Mouse (Mus musculus) WW6 (cell line): Measurements from ENCODE around the gene Snd1.

Source experiments
- DNase-seq: peaks from one replicate; pipeline ENCODE4 v3.0.0-alpha.2; 2013; ENCODE audit warnings: low read depth, low spot score

Snd1 gene

DNA sequence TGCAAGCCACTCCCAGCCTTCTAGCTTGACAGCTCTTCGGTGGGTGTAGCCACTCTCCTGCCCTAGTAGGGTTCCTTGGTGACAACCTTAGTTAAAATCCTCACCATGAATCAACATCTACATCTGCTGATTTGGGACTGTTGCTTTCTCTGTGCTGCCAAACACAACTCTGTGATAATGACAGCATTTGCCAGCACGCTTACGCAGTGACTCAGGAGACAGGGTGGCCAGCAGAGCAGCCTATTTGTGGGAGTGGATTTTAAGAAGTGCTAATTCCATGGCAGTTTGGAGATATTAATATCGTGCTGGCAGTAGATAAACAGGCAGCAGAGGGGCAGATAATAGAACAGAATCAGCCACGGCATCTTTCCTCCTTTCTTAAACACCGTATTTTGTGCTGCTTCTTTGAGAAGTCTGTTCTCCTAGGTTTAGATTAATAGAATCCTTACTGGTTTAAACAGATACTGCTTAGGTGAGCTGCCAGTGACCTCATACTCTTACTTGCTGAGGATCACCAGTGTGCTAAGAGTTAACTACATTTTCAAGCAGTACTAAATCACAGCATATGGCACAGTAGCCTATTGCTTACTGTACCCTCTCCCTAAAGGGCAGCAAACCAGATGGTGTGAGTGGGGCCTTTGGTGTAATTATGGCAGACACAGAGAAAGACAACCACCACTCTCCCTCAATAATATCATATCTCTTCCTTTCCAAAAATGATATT is 230.6 kb downstream of the Snd1 start:
- DNase-seq: no peak

DNA sequence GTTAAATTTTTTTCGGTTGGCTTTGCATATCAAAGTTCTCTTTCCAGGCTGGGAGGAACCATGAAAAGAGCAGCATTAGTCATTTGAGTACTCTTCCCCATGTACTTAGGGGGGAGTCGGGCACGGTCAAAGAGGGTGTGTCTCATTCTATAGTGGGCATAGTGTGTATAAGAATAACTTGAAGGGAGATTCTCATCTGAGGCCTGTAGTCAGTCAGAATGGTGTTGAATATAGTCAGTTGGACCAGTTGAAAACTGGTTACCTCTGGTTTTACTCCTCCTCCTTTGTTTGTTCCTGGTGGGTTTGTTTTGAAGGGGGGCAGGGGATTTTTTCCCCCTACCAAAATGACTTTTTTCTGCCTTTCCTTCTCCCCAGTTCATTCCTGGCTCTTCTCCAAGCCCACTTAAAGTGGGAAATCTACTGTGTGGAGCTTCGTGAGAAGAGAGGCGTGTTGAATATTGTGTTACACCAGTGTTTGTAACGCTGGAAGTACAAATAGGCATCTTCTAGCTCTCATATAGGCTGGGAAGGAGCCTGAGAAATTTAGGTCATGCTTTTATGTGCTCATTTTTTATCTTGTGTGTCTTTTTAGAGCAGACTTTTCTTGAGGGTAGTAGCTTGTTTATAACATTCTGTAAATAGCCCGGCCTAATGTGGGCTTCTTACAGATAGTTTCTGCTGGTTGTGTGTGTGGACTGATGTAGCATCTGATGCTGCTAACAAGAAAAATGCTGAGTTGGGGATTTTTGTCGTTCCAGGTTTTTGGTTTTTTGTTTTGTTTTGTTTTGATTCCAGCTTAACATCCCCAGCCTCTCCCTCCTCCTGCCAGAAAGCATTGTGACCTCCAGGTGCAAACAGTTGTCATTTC is 231.4 kb downstream of the Snd1 start:
- DNase-seq: no peak

DNA sequence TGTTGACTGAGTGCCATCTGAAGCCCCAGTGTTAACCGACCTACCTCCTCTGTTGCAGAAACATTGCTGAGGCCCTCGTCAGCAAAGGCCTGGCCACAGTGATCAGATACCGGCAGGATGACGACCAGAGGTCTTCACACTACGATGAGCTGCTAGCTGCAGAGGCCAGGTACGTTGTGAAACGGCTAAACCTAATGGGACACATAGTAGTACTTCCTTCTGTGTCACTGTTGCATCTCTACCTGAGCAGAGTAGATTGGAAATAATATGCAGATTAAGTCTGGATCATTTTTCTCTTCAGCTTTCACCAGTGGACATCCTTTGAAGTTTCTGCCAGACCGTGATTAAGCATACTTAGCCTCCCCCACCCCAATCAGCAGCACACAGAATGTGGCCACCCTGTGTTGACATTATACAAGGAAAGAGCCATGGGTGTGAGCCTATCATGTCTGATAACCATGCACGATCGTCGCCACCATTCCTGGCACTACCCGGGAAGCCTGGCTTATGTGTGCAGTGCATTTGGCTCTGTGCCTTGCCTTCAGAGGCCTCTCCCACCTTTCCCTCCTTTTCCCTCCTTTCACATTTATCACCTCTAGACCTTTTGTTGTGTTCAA is 232.1 kb downstream of the Snd1 start:
- DNase-seq: no peak

DNA sequence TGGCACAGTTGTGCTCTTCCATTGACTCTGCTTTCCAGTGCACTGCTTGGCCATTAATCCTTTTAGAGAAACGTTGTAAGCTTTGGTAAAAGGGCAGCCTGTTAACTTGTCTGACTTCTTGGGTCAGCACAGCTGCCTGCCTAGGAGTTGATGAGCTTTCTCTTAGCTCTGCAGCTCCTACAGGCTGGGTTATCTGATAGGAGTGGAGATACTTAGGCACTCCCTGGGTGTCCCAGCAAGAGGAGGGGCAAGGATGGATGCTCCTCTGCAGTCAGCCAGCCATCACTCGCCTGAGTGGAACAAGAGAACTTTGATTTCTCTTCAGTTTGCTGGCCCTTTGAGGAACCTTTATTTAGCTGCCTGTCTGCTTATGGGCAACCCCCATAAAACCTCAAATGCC is 235.1 kb downstream of the Snd1 start:
- DNase-seq: no peak

DNA sequence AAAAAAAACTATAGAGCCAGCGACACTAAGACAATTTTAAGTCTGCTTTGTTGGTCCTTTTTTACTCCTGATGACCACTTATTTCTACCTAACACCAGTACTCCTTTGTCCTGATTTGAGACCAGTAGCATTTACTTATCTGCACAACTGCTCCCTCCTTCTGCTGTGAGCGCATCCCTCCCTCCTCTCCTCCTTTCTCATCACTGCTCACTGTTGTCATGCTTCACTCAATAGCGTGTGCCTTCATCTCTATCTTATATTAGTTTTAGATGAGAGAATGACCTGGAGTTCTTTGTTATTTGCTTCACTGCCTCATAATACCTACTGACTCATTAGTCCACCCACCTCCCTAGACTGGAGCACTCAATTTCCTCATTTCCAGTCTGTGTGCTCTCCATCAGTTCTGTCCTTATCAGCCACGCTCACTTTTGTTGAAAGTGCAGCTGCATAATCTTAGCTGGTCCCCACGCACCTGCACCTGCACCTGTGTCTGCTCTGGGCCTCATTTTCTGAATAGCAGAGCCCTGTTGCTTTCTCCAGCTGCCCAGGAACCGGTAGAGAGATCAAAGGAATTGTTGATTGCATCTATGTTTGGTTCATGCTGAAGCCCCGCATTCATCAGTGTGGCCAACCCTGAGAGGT is 242.4 kb downstream of the Snd1 start:
- no peak for DNase-seq

DNA sequence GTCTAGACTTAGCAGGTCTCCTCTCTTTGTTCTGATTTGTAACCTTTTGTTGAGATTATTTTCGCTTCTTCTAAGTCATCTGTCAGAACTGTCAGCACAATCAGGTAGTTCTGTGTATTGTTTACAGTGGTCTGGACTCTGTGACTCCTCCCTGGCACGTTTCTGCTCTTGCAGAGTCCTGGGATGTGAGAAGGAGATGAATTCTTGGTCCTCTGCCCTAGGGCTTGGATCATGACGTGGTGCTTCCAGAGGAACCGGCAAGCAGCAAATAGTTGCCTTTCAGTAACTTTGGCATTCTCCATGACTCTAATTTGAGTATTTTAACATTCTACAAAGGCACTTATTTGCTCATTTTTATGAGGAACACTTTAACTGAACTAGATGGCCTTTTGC is 242.9 kb downstream of the Snd1 start:
- no peak for DNase-seq

DNA sequence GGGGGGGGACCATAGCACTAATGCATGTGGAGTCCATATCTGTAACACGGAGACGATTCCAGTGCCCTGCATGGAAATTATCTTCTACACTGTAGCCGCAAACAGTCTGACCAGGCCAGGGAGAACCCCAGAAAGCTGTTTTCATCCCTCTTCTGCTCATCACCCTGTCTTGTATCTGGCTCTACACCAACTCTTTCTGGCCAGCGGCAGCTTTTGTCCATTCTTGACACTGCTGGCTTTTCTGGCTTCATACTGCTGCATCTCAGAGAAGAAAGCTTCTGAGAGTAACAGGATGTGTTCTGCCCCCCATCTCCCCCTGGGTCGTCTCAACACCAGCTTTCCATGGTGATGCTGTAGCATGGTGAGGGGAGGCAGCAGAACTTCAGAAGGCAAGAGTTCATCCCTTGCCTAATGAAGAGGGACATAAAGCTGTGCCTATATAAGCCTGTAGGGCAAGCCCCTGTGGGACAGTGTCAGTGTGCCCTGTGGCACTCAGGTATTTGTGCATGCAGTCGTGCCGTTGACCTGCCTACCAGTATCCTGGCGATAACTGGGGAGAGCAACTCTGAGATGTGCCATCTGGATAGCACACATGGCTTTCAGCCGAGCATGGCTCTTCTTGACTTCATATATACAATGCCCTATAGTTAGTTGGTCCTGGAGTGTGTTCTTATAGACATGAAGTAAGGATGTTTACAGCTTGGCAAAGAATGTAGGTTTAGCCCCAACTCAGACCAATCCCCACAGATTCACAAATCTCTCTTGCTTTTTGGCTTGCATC is 245.6 kb downstream of the Snd1 start:
- no peak for DNase-seq

DNA sequence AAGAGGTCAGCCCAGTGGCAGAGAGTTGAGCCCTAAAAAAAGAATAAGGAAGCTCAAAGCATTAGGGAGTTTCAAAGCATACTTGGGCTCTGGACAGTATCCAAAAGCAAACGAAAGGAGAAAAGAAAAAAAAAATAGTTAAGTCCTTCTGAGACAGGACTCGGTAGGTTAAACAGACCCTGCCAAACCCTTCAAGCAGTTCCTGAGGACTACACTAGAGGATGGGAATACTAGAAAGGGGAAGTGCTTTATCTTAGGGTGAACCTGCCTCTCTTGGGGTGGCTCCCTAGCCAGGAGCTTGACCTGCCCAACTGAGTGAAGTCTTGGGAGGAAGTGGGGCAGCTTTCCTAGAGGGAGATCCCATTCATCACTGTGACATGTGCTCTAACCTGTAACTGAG is 248.1 kb downstream of the Snd1 start:
- DNase-seq: no peak

DNA sequence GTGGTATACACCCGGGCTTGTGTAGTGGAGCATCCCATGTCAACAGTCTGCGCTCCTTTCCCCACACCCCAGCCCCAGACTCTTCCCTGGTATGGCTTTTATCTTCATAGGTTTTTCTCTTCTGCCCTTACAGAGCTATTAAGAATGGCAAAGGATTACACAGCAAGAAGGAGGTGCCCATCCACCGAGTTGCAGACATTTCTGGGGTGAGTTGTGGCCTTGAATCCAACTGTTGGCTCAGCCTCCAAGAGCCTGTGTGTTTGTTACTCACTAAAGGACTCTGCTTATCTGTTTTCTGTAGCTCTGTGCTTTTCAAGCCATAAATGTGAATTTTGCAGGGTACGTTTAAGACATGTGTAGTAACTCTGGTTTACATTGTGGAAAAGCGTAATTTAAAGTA is 249.8 kb downstream of the Snd1 start:
- DNase-seq: no peak

DNA sequence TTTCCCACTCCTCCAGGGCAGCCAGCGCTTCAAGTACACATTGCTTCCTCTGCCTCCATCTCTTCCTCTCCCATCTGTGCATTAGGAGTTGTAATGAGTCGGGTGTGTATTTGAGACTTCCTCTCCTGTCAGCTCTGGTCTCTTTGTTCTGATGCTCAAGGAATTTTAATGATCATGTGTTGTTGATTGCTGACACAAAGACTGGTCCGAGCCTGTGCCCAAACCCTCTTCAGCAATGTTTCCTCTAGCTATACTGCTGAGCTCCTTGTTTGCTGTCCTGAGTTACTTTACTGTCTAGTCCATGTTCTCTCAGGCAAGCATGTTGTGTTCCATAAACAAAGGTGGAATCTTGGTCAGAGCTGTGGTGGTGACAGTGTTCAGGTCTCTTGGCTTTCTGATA is 254.3 kb downstream of the Snd1 start:
- no peak for DNase-seq

DNA sequence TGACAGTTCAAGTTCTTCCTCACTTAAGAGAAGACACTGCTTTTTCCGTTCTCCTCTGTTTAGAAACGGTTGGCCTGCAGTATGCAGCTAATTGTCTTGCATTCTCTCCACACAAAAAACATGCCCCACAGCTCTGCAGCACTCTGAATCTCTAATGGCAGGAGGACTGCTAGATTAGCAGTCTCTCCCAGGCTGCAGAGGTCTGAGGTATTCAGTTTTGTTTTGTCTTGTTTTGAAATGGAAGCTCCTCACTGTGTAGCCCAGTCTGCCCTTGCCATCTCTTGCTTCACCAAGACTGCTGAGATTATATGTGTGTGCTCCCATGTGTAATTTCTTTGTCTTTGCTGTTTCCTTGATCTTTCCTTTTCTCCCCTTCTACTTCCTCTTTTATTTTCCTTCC is 254.7 kb downstream of the Snd1 start:
- no peak for DNase-seq

DNA sequence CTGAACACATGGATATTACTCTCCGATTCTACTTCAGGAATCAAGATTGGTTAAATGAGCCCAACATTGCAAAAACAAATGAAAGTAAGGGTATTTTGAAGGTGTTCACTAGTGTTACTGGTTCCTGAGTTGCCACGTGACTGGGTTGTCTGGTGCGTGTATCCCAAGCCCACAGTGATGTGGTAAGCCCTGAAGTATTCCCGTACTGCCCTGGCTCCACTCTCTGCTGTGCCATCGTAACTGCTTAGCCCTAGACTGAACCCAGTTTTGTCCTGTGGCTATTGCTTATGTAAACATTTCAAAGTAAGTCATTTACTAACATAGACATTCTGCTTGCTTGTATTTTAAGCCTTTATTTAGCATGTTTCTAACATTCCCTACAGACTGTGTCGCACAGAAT is 256.3 kb downstream of the Snd1 start:
- DNase-seq: no peak

DNA sequence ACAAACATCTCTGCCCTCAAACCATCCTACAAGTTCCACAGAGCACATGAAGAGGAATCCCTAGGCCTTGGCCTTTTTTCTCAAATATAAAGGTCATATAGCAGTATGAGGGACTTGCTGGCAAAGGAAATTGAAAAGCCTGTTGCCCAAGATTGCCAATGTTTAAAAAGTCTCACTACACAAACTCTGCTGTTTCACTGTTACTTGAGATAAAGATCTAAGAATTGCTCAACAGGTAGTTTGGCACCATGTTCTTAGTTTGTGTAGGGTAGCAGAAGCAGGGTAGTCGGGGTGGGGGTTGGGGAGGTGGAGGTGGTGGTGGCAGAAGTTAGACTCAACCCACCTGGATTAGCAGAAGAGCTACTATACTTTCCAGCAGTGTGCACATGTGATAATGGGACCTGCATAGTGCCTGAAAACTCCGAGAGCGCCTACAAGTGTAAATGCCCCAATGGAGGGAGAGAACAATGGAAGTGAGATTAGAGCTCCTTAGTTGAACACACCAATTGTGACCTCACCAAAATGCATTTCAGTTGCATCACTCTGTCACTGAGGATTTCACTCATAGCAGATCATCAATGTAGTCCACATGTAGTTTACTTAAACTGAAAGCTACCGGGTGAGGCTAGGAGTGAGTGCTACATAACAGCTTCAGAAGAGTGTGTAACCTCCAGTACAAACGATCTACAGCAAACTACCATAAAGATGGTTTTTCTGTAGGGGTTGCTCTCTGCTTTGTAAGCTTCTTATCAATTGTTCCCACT is 259.1 kb downstream of the Snd1 start:
- no peak for DNase-seq

DNA sequence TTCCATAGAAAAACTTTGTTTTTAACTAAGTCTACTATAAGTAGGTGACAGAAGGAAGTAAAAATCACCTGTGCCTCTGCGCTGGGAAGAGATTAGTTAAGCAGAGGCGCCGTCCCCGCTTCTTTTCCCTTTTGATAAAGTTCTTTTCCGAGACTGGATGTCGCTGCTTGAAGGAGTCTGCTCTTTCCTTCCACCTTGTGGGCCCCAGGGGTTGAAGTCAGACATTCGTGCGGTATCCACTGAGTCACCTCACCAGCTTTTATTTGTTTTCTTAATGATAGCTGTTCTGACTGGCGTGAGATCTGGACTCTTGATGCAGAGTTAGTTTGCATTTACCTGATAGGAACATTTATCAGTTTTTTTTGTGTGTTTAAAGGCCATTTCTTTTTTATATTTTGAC is 260.2 kb downstream of the Snd1 start:
- no peak for DNase-seq

DNA sequence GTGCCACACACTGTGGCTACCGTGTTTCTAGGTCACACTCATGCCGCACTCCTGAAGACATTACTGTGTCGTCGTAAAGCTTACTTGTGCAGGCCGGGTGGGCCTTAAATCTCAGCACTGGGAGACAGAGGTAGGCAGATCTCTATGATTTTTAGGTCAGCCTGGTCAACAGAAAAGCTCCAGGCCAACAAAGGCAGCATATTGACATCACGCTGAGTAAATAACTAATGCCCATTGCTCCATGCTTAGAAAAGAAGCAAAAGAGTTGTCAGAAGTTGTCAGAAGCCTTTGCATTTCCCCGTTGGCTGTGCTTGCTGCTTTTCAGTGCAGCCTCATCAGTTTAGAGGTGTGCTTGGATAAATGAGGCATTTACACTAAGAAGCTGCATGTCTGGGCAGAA is 261.7 kb downstream of the Snd1 start:
- DNase-seq: no peak

DNA sequence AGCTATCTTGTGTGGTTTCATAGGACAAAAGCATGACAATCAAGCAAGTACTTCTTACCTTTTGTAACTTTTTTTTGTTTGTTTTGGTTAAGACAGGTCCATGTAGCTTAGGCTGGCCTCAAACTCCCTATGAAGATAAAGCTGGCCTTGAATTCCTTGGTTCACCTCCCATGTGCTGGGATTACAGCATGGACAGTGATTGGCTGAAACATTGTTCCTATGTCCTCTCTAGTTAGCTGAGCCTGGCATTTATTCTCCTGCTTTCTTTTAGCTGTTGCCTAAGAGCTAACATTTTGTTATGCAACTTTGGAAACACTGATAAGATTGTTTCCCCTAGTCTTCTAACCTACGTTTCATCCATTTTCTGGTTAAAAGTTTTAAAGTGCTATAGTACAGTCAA is 262.7 kb downstream of the Snd1 start:
- no peak for DNase-seq

DNA sequence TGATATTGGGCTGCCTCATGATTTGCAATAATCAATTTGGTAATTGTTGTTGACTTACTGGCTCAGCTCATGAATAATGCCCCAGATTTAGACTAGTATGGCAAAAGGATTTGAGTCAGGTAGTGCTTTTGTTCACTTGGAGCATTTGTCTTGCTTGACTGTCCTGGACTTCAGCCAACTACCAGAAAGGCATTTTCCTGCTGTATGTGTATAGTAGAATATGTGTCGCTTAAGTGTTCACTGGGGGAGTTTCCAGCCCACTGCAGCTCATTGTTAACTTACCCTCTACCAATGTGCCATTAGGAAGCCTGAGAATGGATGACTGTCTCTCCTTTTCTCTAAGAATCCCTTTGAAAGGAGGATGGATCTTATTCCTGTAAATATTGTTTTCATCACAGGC is 268.6 kb downstream of the Snd1 start:
- no peak for DNase-seq

DNA sequence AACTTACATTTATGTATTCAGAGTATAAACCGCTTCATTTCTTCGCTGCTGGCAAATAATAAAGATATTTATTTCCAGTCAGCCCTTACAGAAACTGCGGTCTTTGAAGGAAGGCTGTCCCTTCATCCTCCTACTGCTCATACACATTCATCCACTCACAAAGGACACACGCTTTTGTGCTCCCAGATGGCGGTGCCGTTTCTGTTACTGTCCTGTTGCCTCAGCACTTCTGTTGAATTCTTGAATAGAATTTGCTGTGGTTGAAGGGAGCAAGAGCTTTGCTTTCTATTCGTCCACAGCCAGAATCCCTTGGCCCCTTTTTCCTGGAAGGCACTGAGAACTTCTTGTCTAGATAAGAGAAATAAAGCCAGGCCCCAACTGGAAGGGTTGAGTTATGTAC is 270.9 kb downstream of the Snd1 start:
- no peak for DNase-seq

DNA sequence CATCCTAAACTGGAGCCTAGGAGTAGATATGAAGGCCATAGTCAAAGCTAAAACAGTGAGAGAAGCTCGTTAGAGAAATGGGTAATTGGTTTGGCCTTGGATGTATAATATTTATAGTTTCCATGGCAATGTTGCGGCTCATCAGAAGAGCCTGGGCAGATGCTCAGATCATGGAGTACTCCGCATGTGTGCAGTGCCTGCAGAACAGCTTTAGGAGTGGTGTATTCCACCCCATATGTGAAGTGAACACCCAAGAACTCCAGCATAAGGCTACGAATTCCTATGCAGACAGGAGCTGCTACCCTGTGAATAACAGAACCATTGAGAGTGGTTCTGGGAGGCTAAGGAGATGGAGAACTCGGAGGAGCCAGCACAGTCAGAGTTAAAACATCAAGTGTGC is 272.1 kb downstream of the Snd1 start:
- no peak for DNase-seq

DNA sequence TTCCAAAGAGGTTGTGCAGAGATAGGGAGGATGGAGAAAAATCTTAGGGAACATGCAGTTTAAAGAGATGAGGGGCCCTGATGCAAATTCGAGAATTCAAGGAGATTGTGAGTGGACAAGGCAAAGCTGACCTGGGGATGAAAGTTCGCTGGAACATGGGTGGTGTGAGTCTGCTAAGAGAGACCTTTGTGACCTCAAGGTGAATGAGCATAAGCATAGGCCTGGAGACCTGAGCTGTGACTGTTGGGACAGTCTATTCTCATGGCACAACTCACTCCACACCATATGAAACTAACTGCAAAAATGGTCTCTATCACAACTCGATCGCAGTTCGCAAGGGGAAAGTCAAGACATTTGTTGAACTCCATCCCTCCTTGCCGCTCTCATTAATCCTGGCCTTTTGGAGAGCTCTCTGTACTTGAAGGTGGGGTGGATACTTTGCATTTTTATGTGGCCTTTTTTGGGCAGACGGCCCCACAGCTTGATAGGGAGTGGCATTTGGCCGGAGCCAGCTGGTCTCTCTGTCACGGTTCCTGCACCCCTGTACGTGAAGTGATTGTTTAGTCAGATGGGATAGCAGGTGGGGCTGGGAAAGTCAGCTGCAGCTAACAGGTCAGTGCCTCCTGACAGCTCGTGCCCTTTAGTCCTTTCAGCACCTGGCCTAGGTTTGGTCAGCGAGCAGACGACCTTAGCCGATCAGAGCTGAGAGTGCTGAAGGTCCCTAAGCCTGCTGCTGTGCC is 273.2 kb downstream of the Snd1 start:
- DNase-seq: no peak
